Mouse (Mus musculus) frontal cortex, postnatal 14 days (tissue): Measurements from ENCODE around the gene Shc1.

Source experiments
- DNase-seq, 2 experiments: peaks; one replicate each; pipeline ENCODE4 v3.0.0; 2022; ENCODE audit warnings: low spot score in 2 of 2

The Shc1 gene

GRCm38 (mm10) chr3:89449541-89449940, 31.3 kb downstream of the Shc1 start:
- peak; percentile 53 to 55 for DNase-seq

GRCm38 (mm10) chr3:89451916-89452315, 33.7 kb downstream of the Shc1 start:
- no peak for DNase-seq

GRCm38 (mm10) chr3:89454401-89455177, 36.3 kb downstream of the Shc1 start, which contains the start of gene Pmvk:
Gene Pmvk, plus strand, starts transcription at chr3:89454541.
- no peak for DNase-seq

GRCm38 (mm10) chr3:89455786-89456285, 37.6 kb downstream of the Shc1 start:
- no peak for DNase-seq

GRCm38 (mm10) chr3:89456726-89457665, 38.8 kb downstream of the Shc1 start:
- no peak for DNase-seq

GRCm38 (mm10) chr3:89458372-89458964, 40.2 kb downstream of the Shc1 start:
- no peak for DNase-seq

GRCm38 (mm10) chr3:89458965-89459807, 40.9 kb downstream of the Shc1 start:
- peak; percentile 74 to 86 for DNase-seq

- DNase-seq, result no peak
Measured at GRCm38 (mm10) chr3:89468268-89468667, 50.0 kb downstream of the Shc1 start.

GRCm38 (mm10) chr3:89472280-89472679, 54.0 kb downstream of the Shc1 start:
- no peak for DNase-seq

GRCm38 (mm10) chr3:89473838-89474237, 55.6 kb downstream of the Shc1 start:
- DNase-seq, result no peak

GRCm38 (mm10) chr3:89479055-89479454, 60.8 kb downstream of the Shc1 start:
- DNase-seq, result no peak
